Mouse (Mus musculus) megakaryocyte, embryonic 14.5 days (primary cell): ENCODE measurements around the gene Aldh3a2.

Experiments
- FLI1 ChIP-seq: IDR thresholded peaks from 2 replicates; pipeline ENCODE4 v1.6.1; 2012; ENCODE audit warnings: low read length, inconsistent platforms, mixed read lengths
- GATA1 ChIP-seq: IDR thresholded peaks from 3 replicates; pipeline ENCODE4 v1.6.1; 2012; ENCODE audit warnings: mixed read lengths, low read length, inconsistent platforms, borderline replicate concordance

GRCm38 (mm10) chr11:61224234-61224744 is 43.0 kb downstream of the Aldh3a2 start:
- no peak for TF ChIP-seq GATA1
- TF ChIP-seq FLI1 = no peak
